In genomic region chr4:100776871-100777375, GRCm38 (mm10) we compare ENCODE assay signal across 8 mouse cellular contexts. TPM values are rescaled to one million over a fixed set of nuclear protein-coding genes. Genes with fewer than 3 reads are reported as not detected.
DNase-seq lines count a peak whose midpoint lies in the region; ATAC-seq and TF ChIP-seq lines count a peak whose summit lies in the region.

No protein-coding gene starts in this region.

- H3K27me3 ChIP-seq in hindbrain, postnatal 0 days (ENCODE audit: insufficient read depth, low read length): no peaks in the 10 kb centered on the region
- H3K27me3 ChIP-seq in limb, embryonic 12.5 days: no peaks in the 10 kb centered on the region
- no peaks in the 10 kb centered on the region for H3K27me3 ChIP-seq in midbrain, embryonic 13.5 days

- H3K4me1 ChIP-seq in hindbrain, postnatal 0 days (ENCODE audit: insufficient read depth, low read length): peaks cover 14% of the 10 kb centered on the region
- H3K4me1 ChIP-seq in limb, embryonic 12.5 days (replicated peaks): peaks cover 37% of the 10 kb centered on the region
- H3K4me1 ChIP-seq in midbrain, embryonic 13.5 days (replicated peaks): peaks cover 46% of the 10 kb centered on the region

- peak overlapping the region; percentile 84 for H3K27ac ChIP-seq in gastrocnemius, adult 2 months
- H3K27ac ChIP-seq in hindbrain, postnatal 0 days: peak overlapping the region; percentile 88
- H3K27ac ChIP-seq in limb, embryonic 12.5 days: peak overlapping the region; percentile 97
- H3K27ac ChIP-seq in midbrain, embryonic 13.5 days: peak overlapping the region; percentile 96

- H3K4me2 ChIP-seq in hindbrain, postnatal 0 days (ENCODE audit: low read depth, low read length): peak overlapping the region; percentile 90
- peak overlapping the region; percentile 62 for H3K4me2 ChIP-seq in limb, embryonic 12.5 days
- H3K4me2 ChIP-seq in midbrain, embryonic 13.5 days (replicated peaks): peak overlapping the region; percentile 82

- peak; percentile 31 for DNase-seq in adrenal gland, adult 8-10 months
- no peak for DNase-seq in adrenal gland, adult 2 months
- peak; percentile 63 to 64 for DNase-seq in adrenal gland, postnatal 36 days
- DNase-seq in gastrocnemius, adult 2 months: peak; percentile 77
- peak; percentile 52 for DNase-seq in hindbrain, postnatal 0 days (ENCODE audit: low spot score)
- peak; percentile 35 to 38 for DNase-seq in urinary bladder, postnatal 36 days (ENCODE audit: low spot score in 2 of 2)

- under 1% methylated on average over 64 of the region's 68 CpGs for WGBS in hindbrain, postnatal 0 days
- under 1% methylated on average over 66 of the region's 68 CpGs for WGBS in limb, embryonic 12.5 days
- under 1% methylated on average over 63 of the region's 68 CpGs for WGBS in midbrain, embryonic 13.5 days

- intact Hi-C loops in gastrocnemius, adult 2 months (cut with DNase I): no loop called here

- H3K4me3 ChIP-seq in gastrocnemius, adult 2 months: peak overlapping the region; percentile 94
- peak overlapping the region; percentile 90 for H3K4me3 ChIP-seq in hindbrain, postnatal 0 days (ENCODE audit: low read length)
- H3K4me3 ChIP-seq in limb, embryonic 12.5 days (replicated peaks): peak overlapping the region; percentile 98
- peak overlapping the region; percentile 98 for H3K4me3 ChIP-seq in midbrain, embryonic 13.5 days (replicated peaks)

- H3K9me3 ChIP-seq in hindbrain, postnatal 0 days (ENCODE audit: low read length): no peaks in the 10 kb centered on the region
- peaks cover 9% of the 10 kb centered on the region for H3K9me3 ChIP-seq in limb, embryonic 12.5 days
- H3K9me3 ChIP-seq in midbrain, embryonic 13.5 days: no peaks in the 10 kb centered on the region

- peak; percentile 36; the same call in 1 of the 2 replicates for ATAC-seq in hindbrain, postnatal 0 days
- ATAC-seq in limb, embryonic 12.5 days (ENCODE audit: insufficient number of reproducible peaks, insufficient read depth, low FRiP score, low TSS enrichment, low read depth): peak; percentile 17; the same call in 1 of the 2 replicates
- ATAC-seq in midbrain, embryonic 13.5 days: peak; percentile 40

- H3K36me3 ChIP-seq in hindbrain, postnatal 0 days (ENCODE audit: insufficient read depth, low read length): no peaks in the 10 kb centered on the region
- no peaks in the 10 kb centered on the region; the same call in 1 of the 2 replicates for H3K36me3 ChIP-seq in limb, embryonic 12.5 days
- H3K36me3 ChIP-seq in midbrain, embryonic 13.5 days: no peaks in the 10 kb centered on the region

- peak overlapping the region; percentile 82 for H3K9ac ChIP-seq in hindbrain, postnatal 0 days (replicated peaks; ENCODE audit: low read length)
- H3K9ac ChIP-seq in limb, embryonic 12.5 days (replicated peaks): peak overlapping the region; percentile 98
- peak overlapping the region; percentile 96 for H3K9ac ChIP-seq in midbrain, embryonic 13.5 days (replicated peaks)

- no peak; the same call in 1 of the 2 replicates for TF ChIP-seq CTCF in gastrocnemius, adult 2 months (IDR thresholded peaks at IDR 0.05)
- TF ChIP-seq CTCF in hindbrain, postnatal 0 days (IDR thresholded peaks at IDR 0.05; ENCODE audit: low read depth): no peak

RNA-seq across cellular contexts. Expression of gene Cachd1, which starts 0.4 kb away (rescaled TPM):
- 10 to 100 TPM; 12.4 to 15.3 (median 13.5) TPM for total RNA-seq in adrenal gland, adult 8-10 months (2022)
- 10 to 100 TPM; 12.6 to 13.9 TPM for total RNA-seq in adrenal gland, adult 2 months (2021)
- 22.4 and 25.3 TPM in 2 replicates for polyA plus RNA-seq in adrenal gland, adult 2 months (2012; rRNA removed)
- total RNA-seq in adrenal gland, postnatal 36 days (2021): 10 to 100 TPM in 1 of 2 experiments, 1 to 10 TPM in 1; 8.6 to 12.1 TPM
- 1 to 10 TPM; 2.6 to 4.2 TPM for total RNA-seq in gastrocnemius, adult 2 months (2021)
- 30.3 and 30.9 TPM in 2 replicates for total RNA-seq in hindbrain, postnatal 0 days (2014; rRNA removed)
- polyA plus RNA-seq in hindbrain, postnatal 0 days (2015; fragmentation: Nextera tagmentation; extraction: Ambion mirVana): 14.6 and 15.3 TPM in 2 replicates
- 39.7 and 42.3 TPM in 2 replicates for polyA plus RNA-seq in limb, embryonic 12.5 days (2016; fragmentation: Nextera tagmentation; extraction: Ambion mirVana)
- 30.0 and 38.9 TPM in 2 replicates for polyA plus RNA-seq in midbrain, embryonic 13.5 days (2015; fragmentation: Nextera tagmentation; extraction: Ambion mirVana)
